Mouse (Mus musculus): Measurements from ENCODE around the gene Olfr1333. TPM values are rescaled to one million over a fixed set of nuclear protein-coding genes. Genes with fewer than 3 reads are reported as not detected.
"Not testable (repeated sequence)": the region's sequence is repeated elsewhere in the genome, so short reads cannot be mapped to it uniquely, and the experiment has no call there.

Olfr1333 gene
- polyA plus RNA-seq (2016; fragmentation: Nextera tagmentation; extraction: Ambion mirVana): not detected in 2 replicates

- no peak within 1 kb of the TSS for H3K27ac ChIP-seq
- H3K27me3 ChIP-seq (ENCODE audit: insufficient read depth, poor library complexity, severe bottlenecking): no peaks in the 10 kb centered on the region
- no peak within 1 kb of the TSS for H3K4me3 ChIP-seq
- no peak for DNase-seq (ENCODE audit: low spot score)
- H3K36me3 ChIP-seq: no peaks in the 10 kb centered on the region
- H3K4me1 ChIP-seq (replicated peaks): no peaks in the 10 kb centered on the region
- WGBS: 97% methylated on average over 1 of the region's 1 CpGs
- H3K9me3 ChIP-seq: no peaks in the 10 kb centered on the region
Measured at GRCm38 (mm10) chr4:118836179-118836578, at the start of gene Olfr1333. Gene Olfr1333 (minus strand): TSS chr4:118836279.

DNA sequence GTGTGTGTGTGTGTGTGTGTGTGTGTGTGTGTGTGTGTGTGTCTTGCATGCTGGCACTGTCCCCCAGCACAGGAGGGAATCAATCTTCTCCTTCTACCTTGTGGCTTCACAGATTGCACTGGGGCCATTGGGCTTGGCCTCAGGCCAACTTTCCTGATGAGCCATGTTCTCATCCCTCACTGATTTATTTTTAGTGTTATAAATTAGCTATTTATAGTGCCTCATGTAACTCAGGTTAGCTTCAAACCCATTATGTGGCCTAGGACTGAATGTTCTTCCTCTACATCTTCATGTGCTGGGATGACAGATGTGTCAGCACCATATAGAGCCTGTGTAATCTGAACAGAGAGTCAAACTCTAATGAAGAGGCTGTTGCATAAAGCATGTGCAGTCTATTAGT is 31.5 kb upstream of the Olfr1333 start:
- no peak for DNase-seq (ENCODE audit: low spot score)
- Histone ChIP-seq H3K4me1 (replicated peaks) (peaks cover 4% of the 10 kb centered on the region; the same call in 1 of the 2 replicates), H3K4me3 (no peak overlapping the region), H3K9me3 (no peaks in the 10 kb centered on the region), H3K27ac (no peak overlapping the region), H3K27me3 (ENCODE audit: insufficient read depth, poor library complexity, severe bottlenecking) (no peaks in the 10 kb centered on the region), H3K36me3 (no peaks in the 10 kb centered on the region)

DNA sequence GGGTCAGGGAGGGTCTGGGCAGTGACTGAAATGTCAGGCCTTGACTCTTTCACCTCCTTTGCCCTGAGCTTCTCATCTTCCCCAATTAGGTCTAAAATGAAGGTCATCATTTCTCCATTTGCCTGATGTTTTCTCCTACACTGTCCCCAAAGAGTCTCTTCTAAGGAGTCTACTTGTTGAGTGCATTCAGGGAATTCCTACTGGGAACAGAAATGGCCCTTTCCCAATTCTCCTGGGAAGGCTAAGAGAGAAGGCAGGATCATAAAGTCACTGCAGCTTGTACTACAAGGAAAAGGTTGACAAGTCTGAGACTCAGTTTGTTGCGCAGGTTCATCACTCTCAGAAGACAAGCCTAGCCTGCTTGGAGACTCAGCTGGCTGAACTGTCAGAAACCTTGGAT is 28.3 kb upstream of the Olfr1333 start, which contains the start of gene Olfr1331:
Olfr1331 (plus strand) TSS at position 301 of the 400 bp plus-strand sequence.
- Histone ChIP-seq H3K9me3 (no peaks in the 10 kb centered on the region), H3K4me1 (replicated peaks) (peaks cover 5% of the 10 kb centered on the region; the same call in 1 of the 2 replicates), H3K27ac (no peak within 1 kb of the TSS), H3K27me3 (ENCODE audit: insufficient read depth, poor library complexity, severe bottlenecking) (no peaks in the 10 kb centered on the region), H3K4me3 (no peak within 1 kb of the TSS), H3K36me3 (no peaks in the 10 kb centered on the region)
- WGBS: 93% methylated on average over 1 of the region's 1 CpGs
- DNase-seq (ENCODE audit: low spot score): no peak

GRCm38 (mm10) chr4:118862704-118863103 is 26.6 kb upstream of the Olfr1333 start:
- WGBS: 58% methylated on average over 4 of the region's 4 CpGs

GRCm38 (mm10) chr4:118861791-118862190 is 25.7 kb upstream of the Olfr1333 start:
- Histone ChIP-seq H3K9me3 (0 out of 2 replicates have a peak, but pooled peaks cover 4% of the 10 kb centered on the region), H3K36me3 (no peaks in the 10 kb centered on the region), H3K4me1 (replicated peaks) (peaks cover 5% of the 10 kb centered on the region; the same call in 1 of the 2 replicates), H3K27me3 (ENCODE audit: insufficient read depth, poor library complexity, severe bottlenecking) (no peaks in the 10 kb centered on the region), H3K4me3 (no peak overlapping the region), H3K27ac (no peak overlapping the region)
- WGBS: 79% methylated on average over 1 of the region's 1 CpGs
- no peak for DNase-seq (ENCODE audit: low spot score)

More at GRCm38 (mm10) chr4:118862704-118863103, 26.6 kb upstream of the Olfr1333 start:
- Histone ChIP-seq H3K27me3 (ENCODE audit: insufficient read depth, poor library complexity, severe bottlenecking) (no peaks in the 10 kb centered on the region), H3K36me3 (no peaks in the 10 kb centered on the region), H3K4me3 (no peak overlapping the region), H3K9me3 (no peaks in the 10 kb centered on the region), H3K27ac (no peak overlapping the region), H3K4me1 (replicated peaks) (peaks cover 5% of the 10 kb centered on the region; the same call in 1 of the 2 replicates)
- DNase-seq (ENCODE audit: low spot score): peak; percentile 3

GRCm38 (mm10) chr4:118818921-118819320 is 17.2 kb downstream of the Olfr1333 start:
- H3K4me3 ChIP-seq: no peak overlapping the region
- no peak overlapping the region for H3K27ac ChIP-seq
- no peaks in the 10 kb centered on the region for H3K4me1 ChIP-seq (replicated peaks)
- no peak for DNase-seq (ENCODE audit: low spot score)
- WGBS: 87% methylated on average over 1 of the region's 1 CpGs
- no peaks in the 10 kb centered on the region for H3K9me3 ChIP-seq
- H3K36me3 ChIP-seq: no peaks in the 10 kb centered on the region
- H3K27me3 ChIP-seq (ENCODE audit: insufficient read depth, poor library complexity, severe bottlenecking): no peaks in the 10 kb centered on the region

GRCm38 (mm10) chr4:118809844-118810243 is 26.2 kb downstream of the Olfr1333 start, which contains the start of gene Olfr1335:
Gene Olfr1335 (minus strand): TSS chr4:118809944.
- H3K27me3 ChIP-seq (ENCODE audit: insufficient read depth, poor library complexity, severe bottlenecking): no peaks in the 10 kb centered on the region
- H3K36me3 ChIP-seq: no peaks in the 10 kb centered on the region
- no peaks in the 10 kb centered on the region for H3K4me1 ChIP-seq (replicated peaks)
- no peaks in the 10 kb centered on the region for H3K9me3 ChIP-seq
- WGBS: 91% methylated on average over 4 of the region's 4 CpGs
- no peak for DNase-seq (ENCODE audit: low spot score)
- no peak within 1 kb of the TSS for H3K4me3 ChIP-seq
- H3K27ac ChIP-seq: no peak within 1 kb of the TSS

DNA sequence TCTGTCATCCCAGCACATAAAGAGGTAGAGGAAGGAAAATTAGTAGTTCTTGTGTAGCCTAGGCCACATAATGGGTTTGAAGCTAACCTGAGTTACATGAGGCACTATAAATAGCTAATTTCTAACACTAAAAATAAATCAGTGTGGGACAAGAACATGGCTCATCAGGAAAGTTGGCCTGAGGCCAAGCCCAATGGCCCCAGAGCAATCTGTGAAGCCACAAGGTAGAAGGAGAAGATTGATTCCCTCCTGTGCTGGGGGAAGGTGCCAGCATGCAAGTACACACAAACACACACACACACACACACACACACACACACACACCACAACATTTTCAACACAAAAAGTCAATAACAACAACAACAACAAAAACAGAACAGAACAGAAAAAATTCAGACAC is 43.3 kb downstream of the Olfr1333 start:
- H3K36me3 ChIP-seq; H3K27me3 ChIP-seq (ENCODE audit: insufficient read depth, poor library complexity, severe bottlenecking); H3K4me1 ChIP-seq (replicated peaks); H3K27ac ChIP-seq; H3K9me3 ChIP-seq; DNase-seq (ENCODE audit: low spot score); H3K4me3 ChIP-seq: not testable (repeated sequence)

GRCm38 (mm10) chr4:118782486-118782885 is 53.6 kb downstream of the Olfr1333 start, which contains the start of gene Olfr1337:
Gene Olfr1337 (minus strand): TSS chr4:118782586.
- WGBS: 82% methylated on average over 2 of the region's 2 CpGs
- DNase-seq (ENCODE audit: low spot score): no peak
- Histone ChIP-seq H3K4me1 (replicated peaks) (no peaks in the 10 kb centered on the region), H3K4me3 (no peak within 1 kb of the TSS), H3K27ac (no peak within 1 kb of the TSS), H3K36me3 (no peaks in the 10 kb centered on the region), H3K27me3 (ENCODE audit: insufficient read depth, poor library complexity, severe bottlenecking) (no peaks in the 10 kb centered on the region), H3K9me3 (no peaks in the 10 kb centered on the region)

Other genes starting within 250 kb of the Olfr1333 start
- 0.71 and 1.3 TPM in 2 replicates for gene Cfap57, start 215.5 kb downstream of the Olfr1333 start, polyA plus RNA-seq (2016; fragmentation: Nextera tagmentation; extraction: Ambion mirVana)
- 148 and 192 TPM in 2 replicates for gene Ebna1bp2, start 215.5 kb downstream of the Olfr1333 start, polyA plus RNA-seq (2016; fragmentation: Nextera tagmentation; extraction: Ambion mirVana)
- gene Olfr62, start 177.3 kb downstream of the Olfr1333 start, polyA plus RNA-seq (2016; fragmentation: Nextera tagmentation; extraction: Ambion mirVana): not detected in 2 replicates
- not detected in 2 replicates for gene Olfr1342, start 143.5 kb downstream of the Olfr1333 start, polyA plus RNA-seq (2016; fragmentation: Nextera tagmentation; extraction: Ambion mirVana)
- gene Olfr1341, start 132.8 kb downstream of the Olfr1333 start, polyA plus RNA-seq (2016; fragmentation: Nextera tagmentation; extraction: Ambion mirVana): not detected in 2 replicates
- not detected in 2 replicates for gene Olfr1340, start 116.1 kb downstream of the Olfr1333 start, polyA plus RNA-seq (2016; fragmentation: Nextera tagmentation; extraction: Ambion mirVana)
- gene Olfr1339, start 104.1 kb downstream of the Olfr1333 start, polyA plus RNA-seq (2016; fragmentation: Nextera tagmentation; extraction: Ambion mirVana): not detected in 2 replicates
- gene Olfr1338, start 77.5 kb downstream of the Olfr1333 start, polyA plus RNA-seq (2016; fragmentation: Nextera tagmentation; extraction: Ambion mirVana): not detected in 2 replicates
- not detected in 2 replicates for gene Olfr1337, start 53.7 kb downstream of the Olfr1333 start, polyA plus RNA-seq (2016; fragmentation: Nextera tagmentation; extraction: Ambion mirVana)
- gene Olfr1335, start 26.3 kb downstream of the Olfr1333 start, polyA plus RNA-seq (2016; fragmentation: Nextera tagmentation; extraction: Ambion mirVana): not detected in 2 replicates
- gene Olfr1331, start 28.4 kb upstream of the Olfr1333 start, polyA plus RNA-seq (2016; fragmentation: Nextera tagmentation; extraction: Ambion mirVana): not detected in 2 replicates
- gene Olfr1330, start 52.3 kb upstream of the Olfr1333 start, polyA plus RNA-seq (2016; fragmentation: Nextera tagmentation; extraction: Ambion mirVana): not detected in 2 replicates
- gene Olfr1329, start 81.2 kb upstream of the Olfr1333 start, polyA plus RNA-seq (2016; fragmentation: Nextera tagmentation; extraction: Ambion mirVana): not detected in 2 replicates
- gene Olfr1328, start 102.3 kb upstream of the Olfr1333 start, polyA plus RNA-seq (2016; fragmentation: Nextera tagmentation; extraction: Ambion mirVana): not detected in 2 replicates
- not detected in 2 replicates for gene Lao1, start 125.3 kb upstream of the Olfr1333 start, polyA plus RNA-seq (2016; fragmentation: Nextera tagmentation; extraction: Ambion mirVana)